Mouse (Mus musculus): ENCODE results near the gene Isca2. TPM values are rescaled to one million over a fixed set of nuclear protein-coding genes. Genes with fewer than 3 reads are reported as not detected.

Gene Isca2
- polyA plus RNA-seq (2015; fragmentation: Nextera tagmentation; extraction: Ambion mirVana) = 103 and 105 TPM in 2 replicates

DNA sequence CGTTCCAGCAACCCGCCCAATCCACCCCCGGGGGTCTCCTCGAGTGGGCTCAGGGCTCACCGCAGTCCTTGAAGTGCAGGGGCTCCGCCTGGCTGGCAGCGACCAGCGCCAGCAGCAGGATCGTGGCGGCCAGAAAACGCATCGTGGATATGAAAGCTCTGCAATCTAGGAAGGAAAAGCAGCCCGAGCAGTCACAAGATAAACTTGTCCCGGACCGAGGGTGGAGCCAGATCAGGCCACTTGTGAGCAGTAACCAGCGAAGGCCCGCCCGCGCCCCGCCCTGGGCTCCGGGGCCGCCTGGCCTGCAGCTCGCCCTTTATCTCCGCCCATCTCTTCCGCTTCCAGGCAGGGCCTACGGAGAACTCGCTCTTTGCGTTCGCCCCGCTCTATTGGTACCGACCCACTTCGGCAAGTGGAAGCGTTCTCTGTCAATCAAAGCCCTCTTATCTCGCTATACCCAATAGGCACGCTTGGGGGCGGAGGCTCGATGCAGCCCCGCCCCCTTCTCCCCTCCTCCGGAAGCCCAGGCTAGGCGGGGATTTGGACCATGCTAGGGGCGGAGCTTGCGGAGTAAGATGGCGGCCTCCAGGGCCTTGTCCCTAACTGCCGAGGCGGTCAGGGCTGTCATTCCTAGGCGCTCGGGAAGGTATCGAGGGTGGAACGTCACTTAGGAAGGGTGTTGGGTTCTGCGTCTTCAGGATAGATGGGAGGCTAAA is at the start of gene Isca2, which contains the start of gene Npc2:
Isca2 (plus strand) TSS at position 526 of the 716 bp plus-strand sequence.
Npc2 (minus strand) TSS at position 427 of the 716 bp plus-strand sequence.
- Histone ChIP-seq H3K4me2 (replicated peaks; ENCODE audit: low read depth, low read length) (peak within 1 kb of the TSS; percentile 89), H3K27me3 (replicated peaks; ENCODE audit: insufficient read depth, low read length) (no peaks in the 10 kb centered on the region), H3K36me3 (ENCODE audit: insufficient read depth, low read length) (0 out of 2 replicates have a peak, but pooled peaks cover 2% of the 10 kb centered on the region), H3K4me3 (ENCODE audit: low read depth, low read length) (peak within 1 kb of the TSS; percentile 83), H3K27ac (ENCODE audit: low read length) (peak within 1 kb of the TSS; percentile 96), H3K4me1 (ENCODE audit: insufficient read depth, low read depth, low read length) (peaks cover 10% of the 10 kb centered on the region; the same call in 1 of the 2 replicates), H3K9me3 (ENCODE audit: low read length) (no peaks in the 10 kb centered on the region), H3K9ac (replicated peaks; ENCODE audit: low read depth) (peak within 1 kb of the TSS; percentile 79)
- 1% methylated on average over 50 of the region's 50 CpGs for WGBS
- ATAC-seq = peak; percentile 97
- peak; percentile 100 for DNase-seq (ENCODE audit: low spot score)
- TF ChIP-seq EP300 (IDR thresholded peaks at IDR 0.05) (0 out of 2 replicates have a peak, but pooled peaks have one; percentile 48), CTCF (IDR thresholded peaks at IDR 0.05) (peak; percentile 22)

DNA sequence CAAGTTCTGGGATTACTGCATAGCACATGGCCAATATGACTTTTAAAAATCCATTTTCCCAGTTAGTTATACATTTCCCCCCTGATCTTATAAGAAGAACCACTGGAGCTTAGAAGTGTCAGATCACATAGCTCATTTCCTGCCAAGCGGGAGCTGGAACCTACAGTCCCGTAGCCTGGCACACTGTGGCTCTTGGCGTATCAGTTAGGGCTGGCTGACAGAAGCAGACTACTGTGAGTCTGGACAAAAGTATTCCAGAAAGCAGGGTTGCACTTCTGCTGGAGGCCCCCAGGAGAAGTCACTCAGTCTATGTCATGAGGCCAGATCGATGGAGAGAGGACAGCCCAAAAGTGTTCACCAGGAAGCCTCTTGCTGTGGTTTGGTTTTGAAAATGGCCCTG is 46.7 kb upstream of the Isca2 start:
- no peak for DNase-seq (ENCODE audit: low spot score)
- Histone ChIP-seq H3K9ac (replicated peaks; ENCODE audit: low read depth) (no peak overlapping the region), H3K4me2 (replicated peaks; ENCODE audit: low read depth, low read length) (no peak overlapping the region), H3K9me3 (ENCODE audit: low read length) (no peaks in the 10 kb centered on the region), H3K4me3 (ENCODE audit: low read depth, low read length) (no peak overlapping the region), H3K4me1 (ENCODE audit: insufficient read depth, low read depth, low read length) (no peaks in the 10 kb centered on the region), H3K36me3 (ENCODE audit: insufficient read depth, low read length) (no peaks in the 10 kb centered on the region), H3K27ac (ENCODE audit: low read length) (no peak overlapping the region), H3K27me3 (replicated peaks; ENCODE audit: insufficient read depth, low read length) (no peaks in the 10 kb centered on the region)
- no peak for ATAC-seq
- TF ChIP-seq EP300 (IDR thresholded peaks at IDR 0.05) (no peak), CTCF (IDR thresholded peaks at IDR 0.05) (no peak)
- 73% methylated on average over 4 of the region's 4 CpGs for WGBS

DNA sequence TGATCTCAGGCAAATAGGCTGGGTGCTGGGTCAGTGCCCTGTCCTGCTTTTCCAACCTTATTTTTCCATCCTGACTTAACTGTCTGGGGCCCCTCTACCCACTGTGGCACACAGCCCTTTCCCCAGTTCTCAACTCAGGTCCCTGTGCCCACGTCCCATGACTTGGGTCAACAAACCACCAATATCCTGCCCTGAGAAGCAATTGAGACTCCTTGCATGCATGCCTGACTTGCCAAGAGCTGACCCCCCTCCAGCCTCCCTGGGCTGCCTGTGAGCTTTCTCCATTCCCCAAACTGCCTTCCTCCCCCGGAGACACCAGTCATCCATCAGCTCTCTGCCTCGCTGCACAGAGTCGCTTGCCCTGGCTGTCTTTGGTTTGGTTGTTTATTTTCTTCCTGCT is 46.1 kb upstream of the Isca2 start:
- Histone ChIP-seq H3K27ac (ENCODE audit: low read length) (no peak overlapping the region), H3K9ac (replicated peaks; ENCODE audit: low read depth) (no peak overlapping the region), H3K36me3 (ENCODE audit: insufficient read depth, low read length) (no peaks in the 10 kb centered on the region), H3K27me3 (replicated peaks; ENCODE audit: insufficient read depth, low read length) (no peaks in the 10 kb centered on the region), H3K4me3 (ENCODE audit: low read depth, low read length) (no peak overlapping the region), H3K4me2 (replicated peaks; ENCODE audit: low read depth, low read length) (no peak overlapping the region), H3K4me1 (ENCODE audit: insufficient read depth, low read depth, low read length) (no peaks in the 10 kb centered on the region), H3K9me3 (ENCODE audit: low read length) (no peaks in the 10 kb centered on the region)
- DNase-seq (ENCODE audit: low spot score) = no peak
- TF ChIP-seq CTCF (IDR thresholded peaks at IDR 0.05) = no peak
- TF ChIP-seq EP300 (IDR thresholded peaks at IDR 0.05) = no peak
- WGBS = 11% methylated on average over 4 of the region's 4 CpGs
- no peak for ATAC-seq

DNA sequence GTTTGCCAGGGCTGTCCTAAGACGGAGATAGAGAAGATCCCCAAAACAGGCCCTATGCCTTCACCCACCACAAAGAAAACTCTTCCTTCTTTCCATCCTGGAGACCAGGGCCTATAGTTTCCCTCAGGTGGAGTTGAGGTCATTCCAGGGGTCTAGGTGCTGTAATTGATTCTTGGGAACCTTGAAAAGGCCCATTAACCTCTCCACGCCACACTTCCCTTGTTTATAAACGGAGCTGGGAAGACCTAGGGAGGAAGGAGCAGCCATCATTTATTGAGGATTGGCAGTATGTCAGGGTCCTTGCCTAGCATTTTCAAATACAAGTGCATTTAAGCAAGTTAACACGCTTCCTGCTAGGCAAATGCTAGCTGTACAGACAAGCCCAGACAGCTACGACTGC is 45.6 kb upstream of the Isca2 start:
- TF ChIP-seq EP300 (IDR thresholded peaks at IDR 0.05) = no peak
- no peak for TF ChIP-seq CTCF (IDR thresholded peaks at IDR 0.05)
- no peak for ATAC-seq
- 33% methylated on average over 5 of the region's 5 CpGs for WGBS
- Histone ChIP-seq H3K9me3 (ENCODE audit: low read length) (no peaks in the 10 kb centered on the region), H3K36me3 (ENCODE audit: insufficient read depth, low read length) (no peaks in the 10 kb centered on the region), H3K27me3 (replicated peaks; ENCODE audit: insufficient read depth, low read length) (no peaks in the 10 kb centered on the region), H3K4me2 (replicated peaks; ENCODE audit: low read depth, low read length) (no peak overlapping the region), H3K4me1 (ENCODE audit: insufficient read depth, low read depth, low read length) (no peaks in the 10 kb centered on the region), H3K27ac (ENCODE audit: low read length) (no peak overlapping the region), H3K4me3 (ENCODE audit: low read depth, low read length) (no peak overlapping the region), H3K9ac (replicated peaks; ENCODE audit: low read depth) (no peak overlapping the region)
- no peak for DNase-seq (ENCODE audit: low spot score)

DNA sequence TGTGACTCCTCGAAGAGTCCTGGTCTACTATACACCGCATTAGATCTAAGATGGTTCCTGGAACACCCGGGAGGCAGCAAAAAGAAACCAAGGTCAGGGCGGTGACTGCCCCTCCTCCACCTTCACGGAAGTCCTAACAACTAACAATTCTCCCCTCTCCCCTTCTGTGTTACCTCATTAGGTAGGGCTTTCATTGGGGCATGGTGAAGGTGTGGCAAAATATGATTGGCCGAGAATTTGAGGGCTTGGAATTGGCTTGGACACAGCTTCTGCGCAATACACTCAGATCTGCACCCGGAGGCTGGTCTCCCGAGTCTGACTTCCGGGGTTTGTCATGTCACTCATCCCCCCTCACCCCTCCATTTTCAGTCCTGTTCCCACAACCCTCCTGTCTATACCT is 44.6 kb upstream of the Isca2 start:
- no peak for TF ChIP-seq EP300 (IDR thresholded peaks at IDR 0.05)
- no peak for TF ChIP-seq CTCF (IDR thresholded peaks at IDR 0.05)

DNA sequence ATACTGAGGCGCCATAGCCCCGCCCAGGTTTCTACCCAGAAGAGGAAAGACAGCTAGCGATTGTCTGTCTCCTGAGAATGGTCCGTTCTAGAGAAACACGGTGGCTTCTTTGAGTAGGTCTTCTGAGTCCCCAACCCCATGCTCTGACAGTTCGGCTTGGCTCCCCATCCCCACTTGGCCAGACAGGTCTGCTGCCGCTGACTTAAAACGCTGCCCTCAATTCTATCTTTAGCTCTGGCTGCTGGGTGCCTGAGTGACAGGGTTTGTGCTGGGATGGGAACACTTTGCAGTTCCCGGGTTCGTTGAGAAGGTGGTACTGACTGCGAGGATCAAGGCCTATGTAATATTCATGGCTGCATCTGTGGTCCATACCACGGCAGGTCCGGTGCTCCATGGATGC is 39.7 kb upstream of the Isca2 start:
- TF ChIP-seq EP300 (IDR thresholded peaks at IDR 0.05) (no peak), CTCF (IDR thresholded peaks at IDR 0.05) (no peak)
- no peaks in the 10 kb centered on the region for H3K9me3 ChIP-seq (ENCODE audit: low read length)
- no peak overlapping the region for H3K4me2 ChIP-seq (replicated peaks; ENCODE audit: low read depth, low read length)
- H3K4me1 ChIP-seq (ENCODE audit: insufficient read depth, low read depth, low read length) = no peaks in the 10 kb centered on the region
- no peaks in the 10 kb centered on the region for H3K36me3 ChIP-seq (ENCODE audit: insufficient read depth, low read length)
- H3K4me3 ChIP-seq (ENCODE audit: low read depth, low read length) = no peak overlapping the region
- H3K27me3 ChIP-seq (replicated peaks; ENCODE audit: insufficient read depth, low read length) = no peaks in the 10 kb centered on the region
- WGBS = 67% methylated on average over 13 of the region's 13 CpGs
- ATAC-seq (no peak), DNase-seq (ENCODE audit: low spot score) (no peak)
- H3K9ac ChIP-seq (replicated peaks; ENCODE audit: low read depth) = no peak overlapping the region
- H3K27ac ChIP-seq (ENCODE audit: low read length) = no peak overlapping the region

More for the DNA sequence above, 44.6 kb upstream of the Isca2 start:
- Histone ChIP-seq H3K4me2 (replicated peaks; ENCODE audit: low read depth, low read length) (no peak overlapping the region), H3K9me3 (ENCODE audit: low read length) (no peaks in the 10 kb centered on the region), H3K4me1 (ENCODE audit: insufficient read depth, low read depth, low read length) (no peaks in the 10 kb centered on the region), H3K9ac (replicated peaks; ENCODE audit: low read depth) (no peak overlapping the region), H3K4me3 (ENCODE audit: low read depth, low read length) (no peak overlapping the region), H3K36me3 (ENCODE audit: insufficient read depth, low read length) (no peaks in the 10 kb centered on the region), H3K27ac (ENCODE audit: low read length) (no peak overlapping the region), H3K27me3 (replicated peaks; ENCODE audit: insufficient read depth, low read length) (no peaks in the 10 kb centered on the region)
- 88% methylated on average over 10 of the region's 10 CpGs for WGBS
- no peak for DNase-seq (ENCODE audit: low spot score)
- no peak for ATAC-seq
